Mouse (Mus musculus) brain, embryonic 14.5 days (tissue): Measurements from ENCODE around the gene Wnk2. TPM values are rescaled to one million over a fixed set of nuclear protein-coding genes. Genes with fewer than 3 reads are reported as not detected.

ENCODE experiments used
- DNase-seq: peaks from one replicate; pipeline ENCODE4 v3.0.0-alpha.2; 2011; ENCODE audit warnings: low read depth
- CTCF ChIP-seq: fragments of 200-500 bp; IDR thresholded peaks from 2 replicates; pipeline ENCODE4 v1.5.1; 2012; ENCODE audit warnings: inconsistent platforms, mild to moderate bottlenecking, moderate library complexity, borderline replicate concordance; ENCODE audit not compliant: insufficient read depth, insufficient read length; ENCODE audit errors: extremely low read depth
- POLR2A ChIP-seq: fragments of 200-500 bp; IDR thresholded peaks from 2 replicates; pipeline ENCODE4 v1.6.1; 2012; ENCODE audit warnings: mild to moderate bottlenecking, inconsistent platforms, borderline replicate concordance; ENCODE audit not compliant: poor library complexity, insufficient read depth, insufficient read length, severe bottlenecking; ENCODE audit errors: extremely low read depth
- polyA plus RNA-seq: library from polyadenylated mRNA; depleted of rRNA; stranded (reverse); fragments of >200 nt; gene quantifications from 2 replicates; pipeline ENCODE4 v1.2.3, GENCODE M21; 2012; rRNA removed

Gene Wnk2
- polyA plus RNA-seq, 1 experiment = 86.7 TPM

GRCm38 (mm10) chr13:49020152-49020551 is 127.7 kb downstream of the Wnk2 start:
- peak; percentile 66 for DNase-seq
- TF ChIP-seq POLR2A (no peak), CTCF (no peak)

GRCm38 (mm10) chr13:49017375-49017774 is 130.4 kb downstream of the Wnk2 start:
- no peak for TF ChIP-seq POLR2A
- no peak for TF ChIP-seq CTCF
- no peak for DNase-seq

- peak; percentile 98 for DNase-seq
- TF ChIP-seq POLR2A = no peak
- no peak for TF ChIP-seq CTCF
Observed at GRCm38 (mm10) chr13:49016311-49016761, 131.5 kb downstream of the Wnk2 start.

- TF ChIP-seq POLR2A (no peak), CTCF (peak; percentile 40; the same call in 1 of the 2 replicates)
- peak; percentile 78 for DNase-seq
Observed at GRCm38 (mm10) chr13:49015366-49016306, 132.2 kb downstream of the Wnk2 start.

GRCm38 (mm10) chr13:49013206-49013794 is 134.5 kb downstream of the Wnk2 start:
- no peak for TF ChIP-seq CTCF
- no peak for TF ChIP-seq POLR2A
- peak; percentile 63 for DNase-seq

GRCm38 (mm10) chr13:49001691-49002090 is 146.1 kb downstream of the Wnk2 start:
- TF ChIP-seq POLR2A (no peak), CTCF (no peak)
- DNase-seq = peak; percentile 76

GRCm38 (mm10) chr13:48998591-48998990 is 149.2 kb downstream of the Wnk2 start:
- peak; percentile 81 for DNase-seq
- TF ChIP-seq POLR2A (no peak), CTCF (peak; percentile 62; the same call in 1 of the 2 replicates)

- TF ChIP-seq CTCF (no peak), POLR2A (no peak)
- no peak for DNase-seq
Observed at GRCm38 (mm10) chr13:48996731-48997130, 151.1 kb downstream of the Wnk2 start.

GRCm38 (mm10) chr13:48994903-48995302 is 152.9 kb downstream of the Wnk2 start:
- no peak for TF ChIP-seq CTCF
- TF ChIP-seq POLR2A = no peak
- peak; percentile 72 for DNase-seq

GRCm38 (mm10) chr13:48992914-48993313 is 154.9 kb downstream of the Wnk2 start:
- TF ChIP-seq POLR2A (no peak), CTCF (no peak)
- peak; percentile 71 for DNase-seq

- no peak for DNase-seq
- TF ChIP-seq POLR2A = no peak
- no peak for TF ChIP-seq CTCF
Observed at GRCm38 (mm10) chr13:48990138-48990537, 157.7 kb downstream of the Wnk2 start.

Other genes starting within 250 kb of the Wnk2 start
- 53.8 and 63.0 TPM in 2 replicates for gene Fam120a, start 180.0 kb downstream of the Wnk2 start, polyA plus RNA-seq
- 22.5 and 26.7 TPM in 2 replicates for gene Ninj1, start 39.5 kb upstream of the Wnk2 start, polyA plus RNA-seq
- gene Card19, start 68.0 kb upstream of the Wnk2 start, polyA plus RNA-seq = 26.2 and 26.9 TPM in 2 replicates
- 0.44 and 0.72 TPM in 2 replicates for gene Susd3, start 100.7 kb upstream of the Wnk2 start, polyA plus RNA-seq
- 8.6 TPM in 2 replicates for gene Fgd3, start 172.3 kb upstream of the Wnk2 start, polyA plus RNA-seq
- gene Bicd2, start 193.6 kb upstream of the Wnk2 start, polyA plus RNA-seq = 35.9 and 42.3 TPM in 2 replicates